Mouse (Mus musculus): Measurements from ENCODE around the gene Rarres2.

- no peak for TF ChIP-seq CTCF (IDR thresholded peaks at IDR 0.05; ENCODE audit: control insufficient read depth, insufficient read depth, insufficient replicate concordance, low read depth, low read length)
- TF ChIP-seq POLR2A (IDR thresholded peaks at IDR 0.05; ENCODE audit: control insufficient read depth, low read depth, low read length) = peak; percentile 74
These were observed 35.3 kb downstream of the Rarres2 start, which contains the start of gene Atp6v0e2 for GRCm38 (mm10) chr6:48537105-48537954.
